Mouse (Mus musculus): Measurements from ENCODE around the gene Plau. TPM values are rescaled to one million over a fixed set of nuclear protein-coding genes. Genes with fewer than 3 reads are reported as not detected.

Gene Plau
- polyA plus RNA-seq, 1 experiment: 0.73 TPM

DNA sequence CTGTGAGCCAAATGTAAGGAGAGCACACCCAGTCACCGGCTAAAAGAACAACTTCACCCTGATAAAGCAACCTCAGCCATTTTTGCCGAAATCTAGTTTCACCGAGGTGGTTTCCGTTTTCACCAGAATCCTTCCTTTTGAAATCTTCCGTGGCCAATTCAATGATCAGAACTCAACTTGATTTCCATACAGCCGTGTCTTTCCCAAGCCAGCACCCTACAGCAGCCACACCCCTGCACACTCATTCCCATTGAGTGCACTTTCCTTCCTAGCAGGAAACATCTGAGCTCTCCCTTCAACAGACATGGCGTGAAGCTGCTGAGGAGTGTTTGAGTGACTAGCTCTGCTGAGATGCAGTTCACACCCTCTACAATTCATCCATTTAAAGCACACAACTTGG, 9.8 kb downstream of the Plau start:
- H3K4me3 ChIP-seq (ENCODE audit: control insufficient read depth, low read depth, low read length): no peak overlapping the region
- no peak overlapping the region for H3K27ac ChIP-seq (ENCODE audit: control insufficient read depth, insufficient read depth, low read depth, low read length)
- H3K4me1 ChIP-seq (ENCODE audit: control insufficient read depth, insufficient read depth, low read length): peaks cover 2% of the 10 kb centered on the region; the same call in 1 of the 2 replicates
- no peaks in the 10 kb centered on the region for H3K27me3 ChIP-seq (ENCODE audit: control insufficient read depth, insufficient read depth, low read length)
- no peaks in the 10 kb centered on the region for H3K36me3 ChIP-seq (ENCODE audit: control insufficient read depth, insufficient read depth, low read length)
- no peak for TF ChIP-seq CTCF (IDR thresholded peaks at IDR 0.05; ENCODE audit: control insufficient read depth, insufficient read depth, insufficient replicate concordance, low read depth, low read length)
- no peak for TF ChIP-seq POLR2A (IDR thresholded peaks at IDR 0.05; ENCODE audit: control insufficient read depth, low read depth, low read length)

DNA sequence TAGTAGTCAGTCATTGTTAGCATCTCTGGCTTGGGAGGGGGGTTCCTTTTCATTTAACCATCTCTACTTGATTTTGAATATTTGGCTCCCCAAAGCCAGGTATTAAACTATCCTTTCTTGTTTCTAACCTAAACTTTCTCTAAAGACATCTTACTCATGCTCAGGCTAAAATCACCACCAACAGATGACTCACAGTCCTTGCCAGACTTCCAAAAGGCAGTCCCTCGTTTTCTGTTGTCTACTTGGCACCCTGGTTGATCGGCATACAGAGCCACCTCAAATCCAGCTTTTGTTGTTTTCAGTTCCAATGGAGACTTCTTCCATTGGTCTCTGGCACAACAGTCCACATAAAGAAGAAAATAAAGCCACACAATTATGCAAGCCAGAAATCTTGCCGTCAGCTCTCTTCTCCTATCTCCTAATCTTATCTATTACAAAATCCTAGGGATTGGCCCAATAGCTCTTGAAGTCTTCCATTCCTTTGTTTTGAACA, 11.2 kb downstream of the Plau start:
- no peak for TF ChIP-seq CTCF (IDR thresholded peaks at IDR 0.05; ENCODE audit: control insufficient read depth, insufficient read depth, insufficient replicate concordance, low read depth, low read length)
- TF ChIP-seq POLR2A (IDR thresholded peaks at IDR 0.05; ENCODE audit: control insufficient read depth, low read depth, low read length): no peak
- Histone ChIP-seq H3K27me3 (ENCODE audit: control insufficient read depth, insufficient read depth, low read length) (no peaks in the 10 kb centered on the region), H3K4me1 (ENCODE audit: control insufficient read depth, insufficient read depth, low read length) (peaks cover 2% of the 10 kb centered on the region; the same call in 1 of the 2 replicates), H3K4me3 (ENCODE audit: control insufficient read depth, low read depth, low read length) (no peak overlapping the region), H3K27ac (ENCODE audit: control insufficient read depth, insufficient read depth, low read depth, low read length) (no peak overlapping the region), H3K36me3 (ENCODE audit: control insufficient read depth, insufficient read depth, low read length) (no peaks in the 10 kb centered on the region)

GRCm38 (mm10) chr14:20849753-20850152, 13.3 kb downstream of the Plau start:
- H3K36me3 ChIP-seq (ENCODE audit: control insufficient read depth, insufficient read depth, low read length): no peaks in the 10 kb centered on the region

DNA sequence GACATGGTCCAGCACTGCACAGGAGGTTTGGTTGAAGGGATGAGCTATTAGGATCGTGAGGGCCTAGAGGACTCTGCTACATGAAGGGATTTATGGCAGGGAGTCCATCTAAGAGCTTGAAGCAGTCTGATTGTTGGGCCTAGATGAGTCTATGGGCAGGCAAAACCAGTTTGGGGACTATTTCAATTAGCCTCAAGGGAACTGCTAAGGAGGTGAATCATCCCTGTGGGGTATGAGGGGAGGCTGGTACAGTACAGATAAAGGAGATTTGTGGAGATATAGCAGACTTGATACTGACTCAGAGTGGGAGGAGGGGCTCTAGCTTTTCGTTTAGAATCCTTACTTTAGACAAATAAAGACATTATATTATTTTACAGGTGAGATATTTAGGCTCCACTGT, 14.0 kb downstream of the Plau start:
- H3K36me3 ChIP-seq (ENCODE audit: control insufficient read depth, insufficient read depth, low read length): no peaks in the 10 kb centered on the region
- H3K27ac ChIP-seq (ENCODE audit: control insufficient read depth, insufficient read depth, low read depth, low read length): no peak overlapping the region
- H3K27me3 ChIP-seq (ENCODE audit: control insufficient read depth, insufficient read depth, low read length): no peaks in the 10 kb centered on the region
- H3K4me3 ChIP-seq (ENCODE audit: control insufficient read depth, low read depth, low read length): no peak overlapping the region
- H3K4me1 ChIP-seq (ENCODE audit: control insufficient read depth, insufficient read depth, low read length): peaks cover 2% of the 10 kb centered on the region; the same call in 1 of the 2 replicates
- TF ChIP-seq POLR2A (IDR thresholded peaks at IDR 0.05; ENCODE audit: control insufficient read depth, low read depth, low read length) (no peak), CTCF (IDR thresholded peaks at IDR 0.05; ENCODE audit: control insufficient read depth, insufficient read depth, insufficient replicate concordance, low read depth, low read length) (no peak)

More at GRCm38 (mm10) chr14:20849753-20850152, 13.3 kb downstream of the Plau start:
- Histone ChIP-seq H3K27ac (ENCODE audit: control insufficient read depth, insufficient read depth, low read depth, low read length) (no peak overlapping the region), H3K4me1 (ENCODE audit: control insufficient read depth, insufficient read depth, low read length) (peaks cover 2% of the 10 kb centered on the region; the same call in 1 of the 2 replicates), H3K27me3 (ENCODE audit: control insufficient read depth, insufficient read depth, low read length) (no peaks in the 10 kb centered on the region), H3K4me3 (ENCODE audit: control insufficient read depth, low read depth, low read length) (no peak overlapping the region)
- TF ChIP-seq CTCF (IDR thresholded peaks at IDR 0.05; ENCODE audit: control insufficient read depth, insufficient read depth, insufficient replicate concordance, low read depth, low read length): no peak
- no peak for TF ChIP-seq POLR2A (IDR thresholded peaks at IDR 0.05; ENCODE audit: control insufficient read depth, low read depth, low read length)

GRCm38 (mm10) chr14:20851776-20852175, 15.3 kb downstream of the Plau start:
- Histone ChIP-seq H3K4me3 (ENCODE audit: control insufficient read depth, low read depth, low read length) (no peak overlapping the region), H3K36me3 (ENCODE audit: control insufficient read depth, insufficient read depth, low read length) (no peaks in the 10 kb centered on the region), H3K27me3 (ENCODE audit: control insufficient read depth, insufficient read depth, low read length) (no peaks in the 10 kb centered on the region), H3K27ac (ENCODE audit: control insufficient read depth, insufficient read depth, low read depth, low read length) (no peak overlapping the region), H3K4me1 (ENCODE audit: control insufficient read depth, insufficient read depth, low read length) (no peaks in the 10 kb centered on the region)
- TF ChIP-seq CTCF (IDR thresholded peaks at IDR 0.05; ENCODE audit: control insufficient read depth, insufficient read depth, insufficient replicate concordance, low read depth, low read length) (no peak), POLR2A (IDR thresholded peaks at IDR 0.05; ENCODE audit: control insufficient read depth, low read depth, low read length) (no peak)

DNA sequence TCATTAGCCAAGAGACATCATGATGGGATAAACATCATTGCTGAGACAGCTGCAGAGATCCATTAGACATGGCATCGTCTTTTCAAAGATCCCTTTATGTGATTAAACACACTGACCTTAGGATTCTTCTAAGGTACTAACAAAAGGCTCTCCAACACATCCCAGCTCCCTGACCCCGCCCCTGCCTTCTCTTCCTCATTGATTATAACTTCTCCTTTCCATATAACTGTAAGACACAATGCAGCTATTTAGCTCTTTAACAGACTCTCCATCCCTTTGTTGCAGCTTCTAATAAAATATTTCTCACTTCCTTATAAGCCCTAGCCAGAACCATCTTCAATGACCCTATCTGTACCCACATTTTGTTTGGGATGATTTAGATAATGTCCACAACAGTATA, 24.7 kb downstream of the Plau start:
- Histone ChIP-seq H3K36me3 (ENCODE audit: control insufficient read depth, insufficient read depth, low read length) (no peaks in the 10 kb centered on the region), H3K27me3 (ENCODE audit: control insufficient read depth, insufficient read depth, low read length) (no peaks in the 10 kb centered on the region), H3K4me1 (ENCODE audit: control insufficient read depth, insufficient read depth, low read length) (no peaks in the 10 kb centered on the region; the same call in 1 of the 2 replicates), H3K4me3 (ENCODE audit: control insufficient read depth, low read depth, low read length) (no peak overlapping the region), H3K27ac (ENCODE audit: control insufficient read depth, insufficient read depth, low read depth, low read length) (no peak overlapping the region)
- TF ChIP-seq POLR2A (IDR thresholded peaks at IDR 0.05; ENCODE audit: control insufficient read depth, low read depth, low read length) (no peak), CTCF (IDR thresholded peaks at IDR 0.05; ENCODE audit: control insufficient read depth, insufficient read depth, insufficient replicate concordance, low read depth, low read length) (no peak)

GRCm38 (mm10) chr14:20861559-20861958, 25.1 kb downstream of the Plau start:
- H3K36me3 ChIP-seq (ENCODE audit: control insufficient read depth, insufficient read depth, low read length): no peaks in the 10 kb centered on the region
- no peaks in the 10 kb centered on the region; the same call in 1 of the 2 replicates for H3K4me1 ChIP-seq (ENCODE audit: control insufficient read depth, insufficient read depth, low read length)
- TF ChIP-seq CTCF (IDR thresholded peaks at IDR 0.05; ENCODE audit: control insufficient read depth, insufficient read depth, insufficient replicate concordance, low read depth, low read length) (no peak), POLR2A (IDR thresholded peaks at IDR 0.05; ENCODE audit: control insufficient read depth, low read depth, low read length) (no peak)
- H3K27me3 ChIP-seq (ENCODE audit: control insufficient read depth, insufficient read depth, low read length): no peaks in the 10 kb centered on the region
- H3K27ac ChIP-seq (ENCODE audit: control insufficient read depth, insufficient read depth, low read depth, low read length): no peak overlapping the region
- H3K4me3 ChIP-seq (ENCODE audit: control insufficient read depth, low read depth, low read length): no peak overlapping the region

Data from testis, adult 2 months (tissue).